Mouse (Mus musculus): ENCODE measurements around the gene Pp2d1. TPM values are rescaled to one million over a fixed set of nuclear protein-coding genes. Genes with fewer than 3 reads are reported as not detected.

Pp2d1 gene
- polyA plus RNA-seq, 1 experiment from 2014 or later, result 0.77 TPM

- no peaks in the 10 kb centered on the region for H3K36me3 ChIP-seq (ENCODE audit: control insufficient read depth, insufficient read depth, low read length)
- no peak overlapping the region for H3K4me3 ChIP-seq (ENCODE audit: low read depth, low read length)
- 84% methylated on average over 3 of the region's 3 CpGs for WGBS
- no peaks in the 10 kb centered on the region for H3K27me3 ChIP-seq (ENCODE audit: control insufficient read depth, insufficient read depth, low read length)
- no peak overlapping the region for H3K27ac ChIP-seq (ENCODE audit: low read depth, low read length)
- no peaks in the 10 kb centered on the region for H3K9me3 ChIP-seq (ENCODE audit: control insufficient read depth, low read length)
- no peak overlapping the region for H3K4me2 ChIP-seq (replicated peaks; ENCODE audit: low read depth, low read length)
- no peak for ATAC-seq (ENCODE audit: low FRiP score)
- no peak overlapping the region for H3K9ac ChIP-seq (ENCODE audit: low read depth, low read length)
- no peaks in the 10 kb centered on the region for H3K4me1 ChIP-seq (replicated peaks; ENCODE audit: control insufficient read depth, insufficient read depth, low read length)
- no peak for DNase-seq (ENCODE audit: low spot score)
Measured at GRCm38 (mm10) chr17:53554813-53555212, 15.6 kb upstream of the Pp2d1 start.

DNA sequence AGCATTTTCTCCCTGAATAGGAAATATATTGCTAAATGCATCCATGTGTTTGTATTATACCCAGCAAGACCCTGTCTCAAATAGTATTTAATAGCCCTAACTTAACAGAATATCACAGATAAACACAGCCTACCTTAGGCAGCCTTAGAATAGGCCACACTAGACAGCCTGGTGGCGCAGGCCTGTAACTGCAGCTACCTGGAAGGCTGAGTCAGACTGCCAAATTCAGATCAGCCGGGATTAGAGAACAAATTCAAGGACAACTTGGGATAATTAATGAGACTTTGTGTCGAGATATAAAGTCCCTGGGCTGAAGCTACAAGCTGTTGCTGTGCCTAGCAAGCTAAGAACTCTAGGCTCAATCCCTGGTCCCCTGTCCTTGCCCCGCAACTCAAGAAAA is 14.8 kb upstream of the Pp2d1 start:
- Histone ChIP-seq H3K9me3 (ENCODE audit: control insufficient read depth, low read length) (no peaks in the 10 kb centered on the region), H3K4me2 (replicated peaks; ENCODE audit: low read depth, low read length) (no peak overlapping the region), H3K36me3 (ENCODE audit: control insufficient read depth, insufficient read depth, low read length) (no peaks in the 10 kb centered on the region), H3K9ac (ENCODE audit: low read depth, low read length) (no peak overlapping the region), H3K27ac (ENCODE audit: low read depth, low read length) (no peak overlapping the region), H3K4me1 (replicated peaks; ENCODE audit: control insufficient read depth, insufficient read depth, low read length) (no peaks in the 10 kb centered on the region), H3K4me3 (ENCODE audit: low read depth, low read length) (no peak overlapping the region), H3K27me3 (ENCODE audit: control insufficient read depth, insufficient read depth, low read length) (no peaks in the 10 kb centered on the region)
- WGBS, result 74% methylated on average over 4 of the region's 4 CpGs
- DNase-seq (ENCODE audit: low spot score), result no peak
- no peak for ATAC-seq (ENCODE audit: low FRiP score)

- DNase-seq (ENCODE audit: low spot score), result no peak
- Histone ChIP-seq H3K4me1 (replicated peaks; ENCODE audit: control insufficient read depth, insufficient read depth, low read length) (no peaks in the 10 kb centered on the region), H3K27ac (ENCODE audit: low read depth, low read length) (no peak overlapping the region), H3K9ac (ENCODE audit: low read depth, low read length) (no peak overlapping the region), H3K4me2 (replicated peaks; ENCODE audit: low read depth, low read length) (no peak overlapping the region), H3K9me3 (ENCODE audit: control insufficient read depth, low read length) (no peaks in the 10 kb centered on the region), H3K4me3 (ENCODE audit: low read depth, low read length) (no peak overlapping the region), H3K36me3 (ENCODE audit: control insufficient read depth, insufficient read depth, low read length) (no peaks in the 10 kb centered on the region), H3K27me3 (ENCODE audit: control insufficient read depth, insufficient read depth, low read length) (no peaks in the 10 kb centered on the region)
- WGBS, result 54% methylated on average over 8 of the region's 8 CpGs
- ATAC-seq (ENCODE audit: low FRiP score), result peak; percentile 79
Measured at GRCm38 (mm10) chr17:53551306-53552299, 12.4 kb upstream of the Pp2d1 start.

- DNase-seq (ENCODE audit: low spot score) (no peak), ATAC-seq (ENCODE audit: low FRiP score) (no peak)
- H3K27ac ChIP-seq (ENCODE audit: low read depth, low read length), result no peak overlapping the region
- whole genome bisulfite sequencing, result 75% methylated on average over 9 of the region's 9 CpGs
- H3K27me3 ChIP-seq (ENCODE audit: control insufficient read depth, insufficient read depth, low read length), result no peaks in the 10 kb centered on the region
- H3K4me3 ChIP-seq (ENCODE audit: low read depth, low read length), result no peak overlapping the region
- no peak overlapping the region for H3K4me2 ChIP-seq (replicated peaks; ENCODE audit: low read depth, low read length)
- no peaks in the 10 kb centered on the region for H3K36me3 ChIP-seq (ENCODE audit: control insufficient read depth, insufficient read depth, low read length)
- no peaks in the 10 kb centered on the region for H3K4me1 ChIP-seq (replicated peaks; ENCODE audit: control insufficient read depth, insufficient read depth, low read length)
- no peaks in the 10 kb centered on the region for H3K9me3 ChIP-seq (ENCODE audit: control insufficient read depth, low read length)
- no peak overlapping the region for H3K9ac ChIP-seq (ENCODE audit: low read depth, low read length)
Measured at GRCm38 (mm10) chr17:53543591-53544324, 4.5 kb upstream of the Pp2d1 start.

DNA sequence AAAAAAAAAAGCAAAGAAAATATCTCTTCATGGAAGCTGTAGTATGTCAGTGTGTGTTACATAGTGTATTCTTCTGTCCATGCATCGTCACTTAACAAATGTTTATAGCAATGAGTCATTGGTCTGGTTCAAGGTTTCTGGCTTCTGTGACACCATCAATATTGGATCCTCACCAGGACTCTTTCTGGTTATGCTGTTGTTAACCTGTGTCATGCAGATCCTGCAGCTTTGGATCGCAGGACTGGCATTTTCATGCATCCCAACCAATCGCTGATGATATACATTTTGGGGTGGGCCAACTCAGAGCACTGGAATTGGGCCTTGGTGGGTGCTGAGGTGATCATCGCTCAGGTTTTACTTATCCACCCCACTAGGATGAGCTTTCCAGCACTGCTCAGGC is 3.3 kb upstream of the Pp2d1 start:
- Histone ChIP-seq H3K9ac (ENCODE audit: low read depth, low read length) (no peak overlapping the region), H3K9me3 (ENCODE audit: control insufficient read depth, low read length) (no peaks in the 10 kb centered on the region), H3K4me2 (replicated peaks; ENCODE audit: low read depth, low read length) (no peak overlapping the region), H3K36me3 (ENCODE audit: control insufficient read depth, insufficient read depth, low read length) (no peaks in the 10 kb centered on the region), H3K27ac (ENCODE audit: low read depth, low read length) (no peak overlapping the region), H3K4me3 (ENCODE audit: low read depth, low read length) (no peak overlapping the region), H3K27me3 (ENCODE audit: control insufficient read depth, insufficient read depth, low read length) (no peaks in the 10 kb centered on the region), H3K4me1 (replicated peaks; ENCODE audit: control insufficient read depth, insufficient read depth, low read length) (no peaks in the 10 kb centered on the region)
- DNase-seq (ENCODE audit: low spot score) (no peak), ATAC-seq (ENCODE audit: low FRiP score) (no peak)
- 95% methylated on average over 4 of the region's 4 CpGs for WGBS

DNA sequence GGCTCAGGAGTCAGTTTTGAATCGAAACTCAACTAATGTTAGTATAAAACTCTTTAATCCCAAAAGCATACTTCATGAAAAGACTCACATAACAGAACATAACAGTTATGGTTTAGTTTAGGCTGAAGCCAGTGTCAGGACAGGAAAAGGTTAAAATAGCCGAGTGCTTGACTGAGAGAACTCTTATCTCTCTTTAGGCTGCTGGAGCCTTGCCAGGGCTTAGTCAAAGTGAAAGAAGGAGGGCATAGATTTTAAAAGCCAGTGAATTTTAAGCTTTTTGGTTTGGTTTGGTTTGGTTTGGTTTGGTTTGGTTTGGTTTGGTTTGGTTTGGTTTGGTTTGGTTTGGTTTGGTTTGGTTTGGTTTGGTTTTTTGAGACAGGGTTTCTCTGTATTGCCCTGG is 6.8 kb downstream of the Pp2d1 start:
- ATAC-seq (ENCODE audit: low FRiP score) (no peak), DNase-seq (ENCODE audit: low spot score) (no peak)
- Histone ChIP-seq H3K4me2 (replicated peaks; ENCODE audit: low read depth, low read length) (no peak overlapping the region), H3K27me3 (ENCODE audit: control insufficient read depth, insufficient read depth, low read length) (no peaks in the 10 kb centered on the region), H3K4me1 (replicated peaks; ENCODE audit: control insufficient read depth, insufficient read depth, low read length) (no peaks in the 10 kb centered on the region), H3K36me3 (ENCODE audit: control insufficient read depth, insufficient read depth, low read length) (no peaks in the 10 kb centered on the region), H3K9me3 (ENCODE audit: control insufficient read depth, low read length) (no peaks in the 10 kb centered on the region), H3K9ac (ENCODE audit: low read depth, low read length) (no peak overlapping the region), H3K27ac (ENCODE audit: low read depth, low read length) (no peak overlapping the region), H3K4me3 (ENCODE audit: low read depth, low read length) (no peak overlapping the region)
- WGBS, result 84% methylated on average over 2 of the region's 2 CpGs

DNA sequence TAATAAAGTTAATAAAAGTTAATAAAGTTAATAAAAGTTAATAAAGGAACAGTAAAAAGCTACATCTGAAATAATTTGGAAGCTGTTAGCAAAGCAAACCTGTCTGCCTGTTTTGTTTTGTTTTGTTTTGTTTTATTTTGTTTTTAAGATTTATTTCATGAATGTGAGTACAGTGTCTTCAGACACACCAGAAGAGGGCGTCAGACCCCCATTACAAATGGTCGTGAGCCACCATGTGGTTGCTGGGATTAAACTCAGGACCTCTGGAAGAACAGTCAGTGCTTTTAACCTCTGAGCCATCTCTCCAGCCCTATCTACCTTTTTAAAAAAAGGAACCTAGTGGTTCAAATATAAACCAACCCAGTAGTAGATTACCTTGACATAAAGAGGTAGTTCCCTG is 8.1 kb downstream of the Pp2d1 start:
- 51% methylated on average over 2 of the region's 2 CpGs for WGBS
- Histone ChIP-seq H3K4me1 (replicated peaks; ENCODE audit: control insufficient read depth, insufficient read depth, low read length) (no peaks in the 10 kb centered on the region), H3K27me3 (ENCODE audit: control insufficient read depth, insufficient read depth, low read length) (no peaks in the 10 kb centered on the region)

DNA sequence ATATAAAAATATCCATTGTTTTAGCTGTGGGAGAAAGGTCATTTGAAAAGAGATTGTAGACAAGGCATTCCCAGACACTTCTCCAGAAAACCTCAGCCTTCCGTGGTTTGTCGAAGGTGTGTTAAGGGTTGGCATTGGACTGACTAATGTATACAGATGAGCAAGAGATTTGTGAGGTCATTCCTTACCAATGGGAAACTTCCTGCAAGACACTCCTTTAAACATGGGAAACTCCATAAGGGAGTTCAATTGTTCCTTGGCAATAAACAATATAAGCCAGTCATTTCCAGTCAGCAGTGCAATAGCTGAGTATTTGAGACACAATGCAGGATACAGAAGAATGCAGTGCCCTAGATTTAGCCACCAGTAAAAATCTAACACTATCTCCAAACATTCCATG is 11.2 kb downstream of the Pp2d1 start:
- no peak overlapping the region for H3K27ac ChIP-seq (ENCODE audit: low read depth, low read length)
- H3K27me3 ChIP-seq (ENCODE audit: control insufficient read depth, insufficient read depth, low read length), result no peaks in the 10 kb centered on the region
- 90% methylated on average over 2 of the region's 2 CpGs for WGBS
- ATAC-seq (ENCODE audit: low FRiP score), result no peak
- no peak overlapping the region for H3K4me2 ChIP-seq (replicated peaks; ENCODE audit: low read depth, low read length)
- no peaks in the 10 kb centered on the region for H3K4me1 ChIP-seq (replicated peaks; ENCODE audit: control insufficient read depth, insufficient read depth, low read length)
- no peak overlapping the region for H3K4me3 ChIP-seq (ENCODE audit: low read depth, low read length)
- H3K36me3 ChIP-seq (ENCODE audit: control insufficient read depth, insufficient read depth, low read length), result no peaks in the 10 kb centered on the region
- DNase-seq (ENCODE audit: low spot score), result no peak
- no peak overlapping the region for H3K9ac ChIP-seq (ENCODE audit: low read depth, low read length)
- H3K9me3 ChIP-seq (ENCODE audit: control insufficient read depth, low read length), result no peaks in the 10 kb centered on the region

More for the DNA sequence above, 8.1 kb downstream of the Pp2d1 start:
- no peak for ATAC-seq (ENCODE audit: low FRiP score)
- DNase-seq (ENCODE audit: low spot score), result no peak
- Histone ChIP-seq H3K27ac (ENCODE audit: low read depth, low read length) (no peak overlapping the region), H3K36me3 (ENCODE audit: control insufficient read depth, insufficient read depth, low read length) (no peaks in the 10 kb centered on the region), H3K4me2 (replicated peaks; ENCODE audit: low read depth, low read length) (no peak overlapping the region), H3K9ac (ENCODE audit: low read depth, low read length) (no peak overlapping the region), H3K9me3 (ENCODE audit: control insufficient read depth, low read length) (no peaks in the 10 kb centered on the region), H3K4me3 (ENCODE audit: low read depth, low read length) (no peak overlapping the region)
